Mouse (Mus musculus): ENCODE results near the gene Hs3st3b1. TPM values are rescaled to one million over a fixed set of nuclear protein-coding genes. Genes with fewer than 3 reads are reported as not detected.
A peak's percentile ranks its signal among the peaks of the same experiment; 100 is the strongest.

The Hs3st3b1 gene
- polyA plus RNA-seq, 1 experiment from 2014 or later: 0.76 TPM

DNA sequence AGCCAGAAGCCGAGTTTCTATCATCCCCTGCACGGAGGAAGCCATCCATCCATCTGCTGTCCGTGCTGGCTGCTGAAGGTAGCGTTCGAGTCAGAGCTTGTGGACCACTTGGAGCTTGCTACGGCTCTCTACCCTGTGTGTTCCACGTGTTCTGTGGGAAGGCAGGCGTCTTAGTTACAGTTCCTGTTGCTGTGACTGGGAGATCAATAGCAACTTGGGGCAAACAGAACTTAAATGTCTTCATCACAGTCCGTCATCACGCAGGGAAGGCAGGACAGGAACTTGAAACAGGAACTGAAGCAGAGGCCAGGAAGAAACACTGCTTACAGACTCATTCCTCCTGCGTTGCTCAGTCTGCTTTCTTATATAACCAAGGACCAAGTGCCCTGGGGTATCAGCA lies 26.3 kb upstream of the Hs3st3b1 start:
- H3K4me2 ChIP-seq (replicated peaks; ENCODE audit: low read depth, low read length): no peak overlapping the region
- no peaks in the 10 kb centered on the region for H3K9me3 ChIP-seq (ENCODE audit: low read length)
- DNase-seq (ENCODE audit: low spot score) (no peak), ATAC-seq (no peak)
- H3K27me3 ChIP-seq (replicated peaks; ENCODE audit: insufficient read depth, low read length): no peaks in the 10 kb centered on the region
- WGBS: 76% methylated on average over 11 of the region's 11 CpGs
- 0 out of 2 replicates have a peak, but pooled peaks cover 3% of the 10 kb centered on the region for H3K4me1 ChIP-seq (ENCODE audit: insufficient read depth, low read depth, low read length)
- H3K4me3 ChIP-seq (ENCODE audit: low read depth, low read length): no peak overlapping the region
- H3K27ac ChIP-seq (ENCODE audit: low read length): no peak overlapping the region
- no peak overlapping the region for H3K9ac ChIP-seq (replicated peaks; ENCODE audit: low read depth)
- no peak for TF ChIP-seq CTCF (IDR thresholded peaks at IDR 0.05)
- TF ChIP-seq EP300 (IDR thresholded peaks at IDR 0.05): no peak
- no peaks in the 10 kb centered on the region for H3K36me3 ChIP-seq (ENCODE audit: insufficient read depth, low read length)

GRCm38 (mm10) chr11:63947024-63947423 lies 24.9 kb upstream of the Hs3st3b1 start:
- TF ChIP-seq CTCF (IDR thresholded peaks at IDR 0.05): no peak
- TF ChIP-seq EP300 (IDR thresholded peaks at IDR 0.05): no peak
- no peaks in the 10 kb centered on the region for H3K36me3 ChIP-seq (ENCODE audit: insufficient read depth, low read length)
- ATAC-seq: no peak

GRCm38 (mm10) chr11:63943947-63944346 lies 21.9 kb upstream of the Hs3st3b1 start:
- H3K9me3 ChIP-seq (ENCODE audit: low read length): no peaks in the 10 kb centered on the region
- H3K4me3 ChIP-seq (ENCODE audit: low read depth, low read length): no peak overlapping the region
- H3K4me2 ChIP-seq (replicated peaks; ENCODE audit: low read depth, low read length): no peak overlapping the region
- no peak for ATAC-seq
- TF ChIP-seq CTCF (IDR thresholded peaks at IDR 0.05) (no peak), EP300 (IDR thresholded peaks at IDR 0.05) (no peak)
- DNase-seq (ENCODE audit: low spot score): no peak
- 81% methylated on average over 3 of the region's 3 CpGs for WGBS
- H3K4me1 ChIP-seq (ENCODE audit: insufficient read depth, low read depth, low read length): no peaks in the 10 kb centered on the region
- H3K36me3 ChIP-seq (ENCODE audit: insufficient read depth, low read length): no peaks in the 10 kb centered on the region
- H3K27ac ChIP-seq (ENCODE audit: low read length): no peak overlapping the region
- H3K9ac ChIP-seq (replicated peaks; ENCODE audit: low read depth): no peak overlapping the region
- H3K27me3 ChIP-seq (replicated peaks; ENCODE audit: insufficient read depth, low read length): no peaks in the 10 kb centered on the region

More at GRCm38 (mm10) chr11:63947024-63947423, 24.9 kb upstream of the Hs3st3b1 start:
- Histone ChIP-seq H3K4me2 (replicated peaks; ENCODE audit: low read depth, low read length) (no peak overlapping the region), H3K27me3 (replicated peaks; ENCODE audit: insufficient read depth, low read length) (no peaks in the 10 kb centered on the region), H3K9ac (replicated peaks; ENCODE audit: low read depth) (no peak overlapping the region), H3K27ac (ENCODE audit: low read length) (no peak overlapping the region), H3K4me3 (ENCODE audit: low read depth, low read length) (no peak overlapping the region), H3K4me1 (ENCODE audit: insufficient read depth, low read depth, low read length) (0 out of 2 replicates have a peak, but pooled peaks cover 3% of the 10 kb centered on the region), H3K9me3 (ENCODE audit: low read length) (no peaks in the 10 kb centered on the region)
- WGBS: 81% methylated on average over 2 of the region's 2 CpGs
- DNase-seq (ENCODE audit: low spot score): no peak

GRCm38 (mm10) chr11:63943268-63943890 lies 21.3 kb upstream of the Hs3st3b1 start:
- Histone ChIP-seq H3K4me3 (ENCODE audit: low read depth, low read length) (no peak overlapping the region), H3K27ac (ENCODE audit: low read length) (no peak overlapping the region), H3K9ac (replicated peaks; ENCODE audit: low read depth) (no peak overlapping the region), H3K27me3 (replicated peaks; ENCODE audit: insufficient read depth, low read length) (no peaks in the 10 kb centered on the region), H3K4me2 (replicated peaks; ENCODE audit: low read depth, low read length) (no peak overlapping the region), H3K9me3 (ENCODE audit: low read length) (no peaks in the 10 kb centered on the region), H3K36me3 (ENCODE audit: insufficient read depth, low read length) (no peaks in the 10 kb centered on the region), H3K4me1 (ENCODE audit: insufficient read depth, low read depth, low read length) (no peaks in the 10 kb centered on the region)
- no peak for TF ChIP-seq CTCF (IDR thresholded peaks at IDR 0.05)
- no peak for TF ChIP-seq EP300 (IDR thresholded peaks at IDR 0.05)
- DNase-seq (ENCODE audit: low spot score) (no peak), ATAC-seq (no peak)
- WGBS: 88% methylated on average over 13 of the region's 13 CpGs

GRCm38 (mm10) chr11:63942177-63942576 lies 20.1 kb upstream of the Hs3st3b1 start:
- H3K36me3 ChIP-seq (ENCODE audit: insufficient read depth, low read length): no peaks in the 10 kb centered on the region
- H3K9me3 ChIP-seq (ENCODE audit: low read length): no peaks in the 10 kb centered on the region
- WGBS: 68% methylated on average over 8 of the region's 8 CpGs
- H3K4me3 ChIP-seq (ENCODE audit: low read depth, low read length): no peak overlapping the region
- TF ChIP-seq EP300 (IDR thresholded peaks at IDR 0.05) (no peak), CTCF (IDR thresholded peaks at IDR 0.05) (no peak)
- ATAC-seq (peak; percentile 23; the same call in 1 of the 2 replicates), DNase-seq (ENCODE audit: low spot score) (peak; percentile 34)
- H3K27me3 ChIP-seq (replicated peaks; ENCODE audit: insufficient read depth, low read length): no peaks in the 10 kb centered on the region
- H3K4me2 ChIP-seq (replicated peaks; ENCODE audit: low read depth, low read length): no peak overlapping the region
- H3K27ac ChIP-seq (ENCODE audit: low read length): no peak overlapping the region
- no peak overlapping the region for H3K9ac ChIP-seq (replicated peaks; ENCODE audit: low read depth)
- no peaks in the 10 kb centered on the region for H3K4me1 ChIP-seq (ENCODE audit: insufficient read depth, low read depth, low read length)

DNA sequence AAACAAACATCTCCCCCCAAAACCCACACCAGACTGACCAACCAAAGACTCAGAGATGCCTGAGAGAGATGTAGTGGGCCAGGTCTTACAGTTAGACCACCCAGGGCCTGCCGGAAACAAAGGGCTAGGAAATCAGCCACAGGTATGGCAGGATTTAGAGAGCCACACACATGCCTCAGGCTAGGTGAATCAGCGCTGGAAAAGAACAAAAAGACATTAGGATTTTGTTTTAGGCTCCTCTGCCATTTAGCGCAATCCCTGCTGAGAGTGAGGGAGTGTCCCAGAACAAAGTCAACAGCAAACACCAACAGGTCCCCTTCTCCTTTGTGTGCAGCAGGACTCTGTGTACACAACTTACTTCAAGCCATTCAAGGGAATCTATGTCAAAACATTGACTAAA lies 14.6 kb upstream of the Hs3st3b1 start:
- peaks cover 7% of the 10 kb centered on the region; the same call in 1 of the 2 replicates for H3K27me3 ChIP-seq (replicated peaks; ENCODE audit: insufficient read depth, low read length)
- no peak overlapping the region for H3K4me3 ChIP-seq (ENCODE audit: low read depth, low read length)
- no peak overlapping the region for H3K4me2 ChIP-seq (replicated peaks; ENCODE audit: low read depth, low read length)
- TF ChIP-seq CTCF (IDR thresholded peaks at IDR 0.05) (no peak), EP300 (IDR thresholded peaks at IDR 0.05) (no peak)
- no peaks in the 10 kb centered on the region for H3K36me3 ChIP-seq (ENCODE audit: insufficient read depth, low read length)
- no peak for ATAC-seq
- H3K4me1 ChIP-seq (ENCODE audit: insufficient read depth, low read depth, low read length): no peaks in the 10 kb centered on the region
- H3K9ac ChIP-seq (replicated peaks; ENCODE audit: low read depth): no peak overlapping the region
- no peaks in the 10 kb centered on the region for H3K9me3 ChIP-seq (ENCODE audit: low read length)
- no peak for DNase-seq (ENCODE audit: low spot score)
- 43% methylated on average over 3 of the region's 3 CpGs for WGBS
- no peak overlapping the region for H3K27ac ChIP-seq (ENCODE audit: low read length)

Data from lung, postnatal 0 days (tissue).